Mouse (Mus musculus) G1E (cell line): ENCODE results near the gene Wfdc10.

Experiments used
- CTCF ChIP-seq: IDR thresholded peaks from 2 replicates; pipeline ENCODE4 v1.5.1; 2012; ENCODE audit warnings: low read depth, low read length, inconsistent platforms, mixed read lengths
- GATA1 ChIP-seq: IDR thresholded peaks from 2 replicates; pipeline ENCODE4 v1.6.1; 2012; ENCODE audit warnings: borderline replicate concordance, low read length, inconsistent platforms, mixed read lengths
- TAL1 ChIP-seq: conservative IDR thresholded peaks from 2 replicates; pipeline ENCODE4 v1.6.1; 2012; ENCODE audit warnings: low read depth, low read length, inconsistent platforms, mixed read lengths

DNA sequence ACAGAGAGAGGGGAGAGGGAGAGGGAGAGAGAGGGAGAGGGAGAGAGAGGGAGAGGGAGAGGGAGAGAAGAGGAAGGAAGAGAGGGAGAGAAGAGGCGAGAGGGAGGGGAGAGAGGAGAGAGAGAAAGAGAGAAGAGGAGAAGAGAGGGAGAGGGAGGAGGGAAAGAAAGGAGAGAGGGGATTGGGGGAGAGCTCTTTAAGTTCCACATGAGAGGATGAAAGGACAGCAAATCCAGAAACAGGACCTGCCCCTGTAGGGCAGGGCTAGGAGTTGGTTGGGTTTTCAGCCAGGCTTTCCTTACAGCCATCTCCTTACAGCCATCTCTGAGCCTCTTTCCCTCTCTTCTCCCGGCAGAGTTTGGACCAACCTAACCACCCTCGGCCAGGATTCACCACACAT is 29.0 kb downstream of the Wfdc10 start, which contains the start of gene Wfdc13:
- TF ChIP-seq CTCF, result no peak
- TF ChIP-seq TAL1, result no peak
- no peak for TF ChIP-seq GATA1
